Mouse (Mus musculus) thymus, adult 2 months (tissue): ENCODE data around the gene Plcb1.

ENCODE experiments used
- CTCF ChIP-seq: fragments of 200-500 bp; IDR thresholded peaks from 2 replicates; pipeline ENCODE4 v1.5.1; 2012; ENCODE audit warnings: mild to moderate bottlenecking, control low read depth, low read length, moderate library complexity, borderline replicate concordance; ENCODE audit not compliant: control insufficient read depth, poor library complexity, insufficient read depth; ENCODE audit errors: extremely low read depth
- POLR2A ChIP-seq: fragments of 200-500 bp; IDR thresholded peaks from 2 replicates; pipeline ENCODE4 v1.6.1; 2012; ENCODE audit warnings: mild to moderate bottlenecking, low read length, control low read depth, moderate library complexity; ENCODE audit not compliant: control insufficient read depth, poor library complexity, insufficient read depth; ENCODE audit errors: extremely low read depth

DNA sequence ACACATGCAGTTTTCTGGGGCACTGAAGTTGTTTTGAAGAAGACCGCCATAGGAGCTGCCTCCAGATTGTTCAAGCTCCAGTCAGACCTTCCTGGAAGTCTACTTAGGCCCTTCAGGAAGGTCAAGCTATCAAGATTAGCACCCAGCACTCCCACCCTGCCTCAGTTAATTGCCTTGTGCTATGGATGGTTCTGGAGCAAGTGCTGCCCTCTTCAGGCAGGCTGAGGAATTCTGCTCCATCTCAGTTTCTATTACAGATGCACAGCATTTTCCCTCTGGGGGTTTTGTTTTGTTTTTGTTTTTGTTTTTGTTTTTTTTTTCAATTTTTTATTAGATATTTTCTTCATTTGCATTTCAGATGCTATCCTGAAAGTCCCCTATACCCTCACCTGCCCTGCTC is 221.3 kb downstream of the Plcb1 start:
- TF ChIP-seq CTCF (no peak), POLR2A (no peak)
